Mouse (Mus musculus): ENCODE results near the gene Kctd19.

DNA sequence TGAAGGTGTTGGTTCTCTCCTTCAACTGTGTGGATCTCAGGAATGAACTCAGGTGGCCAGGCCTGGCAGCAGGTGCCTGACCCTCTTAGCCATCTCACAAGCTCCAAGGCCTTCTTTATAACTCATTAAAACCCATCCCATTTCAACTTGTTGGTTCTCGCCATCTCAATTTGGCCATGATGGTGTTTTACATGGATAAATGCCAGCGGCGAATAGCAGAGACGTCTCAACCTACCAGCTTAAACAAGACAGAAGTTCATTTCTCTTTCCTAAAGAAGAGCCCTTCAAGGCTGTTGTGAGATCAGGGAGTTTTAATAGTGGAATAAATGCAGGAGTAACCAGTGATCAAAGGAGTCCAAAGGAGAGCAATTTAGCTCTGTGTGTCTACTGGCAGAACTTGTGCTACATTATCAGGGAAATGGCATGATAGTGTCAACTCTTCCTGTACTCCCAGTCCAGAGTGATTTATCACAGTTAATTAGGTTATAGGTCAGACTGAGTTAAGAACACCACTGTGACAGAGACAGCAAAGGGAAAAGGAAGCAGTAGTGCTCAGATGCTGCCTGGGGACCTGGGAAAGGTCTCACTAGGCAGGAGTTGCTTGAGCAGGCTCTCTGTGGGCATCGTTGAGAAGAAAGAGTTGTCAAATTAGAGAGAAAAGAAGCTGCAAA lies 23.9 kb upstream of the Kctd19 start:
- TF ChIP-seq CTCF (IDR thresholded peaks at IDR 0.05; ENCODE audit: control insufficient read depth, insufficient read depth, insufficient replicate concordance, low read depth, low read length) = no peak
- TF ChIP-seq POLR2A (IDR thresholded peaks at IDR 0.05; ENCODE audit: control insufficient read depth, low read depth, low read length) = no peak

Data from testis, adult 2 months (tissue).